Mouse (Mus musculus): ENCODE data around the gene Mcm2. TPM values are rescaled to one million over a fixed set of nuclear protein-coding genes. Genes with fewer than 3 reads are reported as not detected.

Mcm2 gene
- total RNA-seq (2017) = 17.7 and 21.2 TPM in 2 replicates

DNA sequence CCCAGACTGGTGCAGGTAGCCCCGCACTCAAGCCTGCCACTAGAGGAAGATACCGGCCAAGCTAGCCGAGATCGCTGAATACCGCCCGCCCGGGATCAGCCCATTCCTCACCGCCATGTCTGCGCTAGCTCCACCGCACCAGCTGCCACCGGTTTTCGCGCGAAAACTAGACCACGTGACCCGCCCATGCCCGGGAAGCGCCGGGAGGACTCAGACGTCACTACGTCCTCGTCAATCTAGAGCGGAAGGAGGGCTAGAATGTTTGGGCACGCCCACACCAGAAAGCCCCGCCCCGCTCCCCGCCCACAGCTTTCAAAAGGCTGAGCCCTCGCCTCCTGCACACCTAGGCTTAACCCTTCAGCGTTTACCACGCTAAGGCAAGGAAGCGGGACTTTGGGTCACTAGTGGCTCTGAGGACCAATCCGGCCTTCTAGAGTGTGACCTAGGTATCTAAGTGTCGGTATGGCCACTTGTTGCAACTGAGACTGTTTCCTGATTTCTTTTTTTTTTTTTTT, at the start of gene Mcm2:
Mcm2 (minus strand) TSS at position 247 of the 515 bp plus-strand sequence.
- peak; percentile 69 for ATAC-seq (ENCODE audit: extremely low read depth, insufficient number of reproducible peaks, low FRiP score, poor library complexity, severe bottlenecking)

DNA sequence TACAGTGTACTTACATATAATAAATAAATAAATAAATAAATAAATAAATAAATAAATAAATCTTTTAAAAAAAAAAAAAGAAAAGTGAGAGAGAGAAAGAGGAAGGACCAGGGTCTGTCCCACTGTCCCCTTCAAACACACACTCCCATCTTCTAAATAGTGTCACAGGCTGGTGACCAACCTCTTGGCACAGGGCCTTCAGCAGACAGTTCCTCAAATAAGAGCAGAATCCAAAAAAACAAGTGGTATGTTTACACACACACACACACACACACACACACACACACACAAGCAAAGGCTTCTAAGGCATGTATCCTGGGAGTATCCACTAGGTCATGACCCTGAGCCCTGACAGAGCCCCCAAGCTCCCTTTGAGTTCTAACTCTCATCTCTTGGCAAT, 49.2 kb upstream of the Mcm2 start:
- ATAC-seq (ENCODE audit: extremely low read depth, insufficient number of reproducible peaks, low FRiP score, poor library complexity, severe bottlenecking) = no peak

DNA sequence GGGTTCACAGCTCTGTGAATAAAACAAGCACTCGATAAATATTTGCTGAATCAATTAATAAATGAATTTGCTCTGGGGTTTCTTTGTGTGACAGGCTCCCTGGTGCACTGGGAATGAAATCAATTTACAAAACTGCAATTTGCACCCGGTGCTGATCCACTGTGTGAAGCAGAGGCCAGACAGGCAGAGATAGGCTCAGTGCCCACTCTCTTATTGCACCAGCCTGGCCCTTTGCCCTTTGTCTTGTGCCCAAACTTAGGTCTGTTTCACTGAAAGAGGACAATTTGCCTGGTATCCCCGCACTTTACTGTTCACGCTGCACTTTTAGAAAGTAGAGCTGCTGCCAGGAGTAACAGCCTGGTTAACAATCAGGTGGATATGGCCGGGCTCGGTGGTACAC, 47.9 kb upstream of the Mcm2 start:
- no peak for ATAC-seq (ENCODE audit: extremely low read depth, insufficient number of reproducible peaks, low FRiP score, poor library complexity, severe bottlenecking)

DNA sequence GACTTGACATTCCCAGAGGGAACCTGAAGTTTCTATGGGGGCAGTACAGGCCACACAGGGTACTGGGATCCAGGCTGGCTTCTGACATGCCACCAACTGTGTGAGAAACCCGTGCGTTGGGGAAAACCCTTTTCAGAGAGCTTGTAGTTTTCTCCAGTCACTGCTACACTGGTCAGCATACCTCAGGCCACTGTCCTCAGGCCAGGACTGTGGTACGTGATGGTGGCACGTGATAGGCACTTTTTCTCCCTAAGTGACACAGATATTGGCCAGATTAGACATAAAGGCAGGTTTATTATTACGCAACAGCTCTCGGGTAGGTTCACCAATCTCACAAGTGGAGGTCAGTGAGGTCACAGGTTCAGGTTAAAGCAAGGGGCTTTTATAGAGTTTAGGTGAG, 45.1 kb upstream of the Mcm2 start:
- ATAC-seq (ENCODE audit: extremely low read depth, insufficient number of reproducible peaks, low FRiP score, poor library complexity, severe bottlenecking) = no peak

DNA sequence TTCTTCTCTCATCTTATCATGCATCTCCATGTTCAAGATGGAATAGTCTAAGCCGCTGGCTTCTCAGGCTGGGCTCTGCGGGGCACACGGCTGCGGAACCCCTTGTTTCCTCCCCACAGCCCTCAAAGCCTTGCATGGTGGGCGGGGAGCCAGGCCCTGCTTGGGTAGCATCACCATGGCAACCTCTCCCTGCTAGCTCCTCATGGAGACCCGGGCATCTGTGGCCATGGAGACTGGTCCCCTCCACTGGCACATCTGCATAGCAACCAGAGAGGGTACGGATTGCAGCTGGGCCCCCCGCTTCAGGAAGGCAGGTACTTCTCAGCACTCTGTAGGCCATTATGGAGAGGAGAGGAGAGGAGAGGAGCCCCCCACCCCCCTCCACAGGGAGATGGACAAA, 44.0 kb upstream of the Mcm2 start:
- no peak for ATAC-seq (ENCODE audit: extremely low read depth, insufficient number of reproducible peaks, low FRiP score, poor library complexity, severe bottlenecking)

DNA sequence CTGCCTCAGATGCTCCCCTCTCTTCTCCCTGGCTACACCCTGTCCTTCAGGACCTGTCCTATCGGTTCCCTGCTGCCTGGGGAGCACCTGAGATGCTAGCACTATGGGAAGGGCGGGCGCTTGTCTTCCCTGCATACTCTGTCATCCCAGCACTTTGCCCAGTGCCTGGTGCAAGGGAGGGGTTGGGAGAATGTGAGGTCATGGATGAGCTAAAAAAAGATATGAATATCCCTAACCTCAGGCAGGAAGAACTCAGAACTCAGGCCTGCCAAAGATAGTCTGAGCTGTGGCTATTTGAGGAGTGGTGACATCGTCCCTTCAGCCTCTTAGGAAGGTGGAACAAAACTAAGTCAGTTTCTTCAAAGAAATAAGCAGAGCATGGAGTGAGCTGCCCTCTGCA, 43.0 kb upstream of the Mcm2 start:
- ATAC-seq (ENCODE audit: extremely low read depth, insufficient number of reproducible peaks, low FRiP score, poor library complexity, severe bottlenecking) = no peak

DNA sequence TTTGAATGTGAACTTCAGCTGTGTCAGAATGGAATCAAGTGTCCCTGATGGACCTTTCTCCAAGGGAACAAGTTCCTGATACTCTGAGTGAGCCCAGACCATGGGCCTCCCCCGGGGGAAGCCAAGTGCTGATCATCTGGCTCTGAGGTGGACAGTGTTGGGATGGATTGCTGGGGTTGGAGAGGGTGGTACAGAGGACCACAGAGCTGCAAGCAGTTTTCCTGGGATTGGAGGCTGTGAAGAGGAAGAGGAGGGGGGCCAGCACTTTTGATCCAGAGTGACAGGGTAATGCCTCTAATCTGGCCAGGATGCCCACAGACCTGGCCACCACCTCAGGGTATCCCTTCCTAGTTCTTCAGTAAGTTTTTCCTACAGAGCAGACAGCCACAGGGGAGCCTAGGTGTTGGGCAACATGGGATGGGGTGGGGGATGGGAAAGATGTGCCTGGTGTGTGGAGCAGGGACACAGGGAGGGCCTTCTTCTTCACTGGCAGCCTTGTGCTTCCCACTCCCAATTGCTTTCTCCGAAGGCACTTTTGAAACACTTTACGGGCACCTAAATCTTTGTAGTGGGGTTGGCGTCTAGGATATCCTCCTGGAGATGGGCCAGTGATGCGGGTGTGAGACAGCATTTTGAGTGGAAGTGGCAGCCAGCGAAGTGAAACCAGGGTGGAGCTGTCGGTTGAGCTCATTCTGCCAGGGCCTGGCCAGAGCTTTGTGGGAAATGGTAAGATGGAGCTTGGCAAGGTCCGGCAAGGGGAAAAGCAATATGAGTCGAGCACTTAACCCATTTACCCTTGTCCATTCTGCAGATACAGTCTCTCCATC, 41.7 kb upstream of the Mcm2 start:
- ATAC-seq (ENCODE audit: extremely low read depth, insufficient number of reproducible peaks, low FRiP score, poor library complexity, severe bottlenecking) = no peak

DNA sequence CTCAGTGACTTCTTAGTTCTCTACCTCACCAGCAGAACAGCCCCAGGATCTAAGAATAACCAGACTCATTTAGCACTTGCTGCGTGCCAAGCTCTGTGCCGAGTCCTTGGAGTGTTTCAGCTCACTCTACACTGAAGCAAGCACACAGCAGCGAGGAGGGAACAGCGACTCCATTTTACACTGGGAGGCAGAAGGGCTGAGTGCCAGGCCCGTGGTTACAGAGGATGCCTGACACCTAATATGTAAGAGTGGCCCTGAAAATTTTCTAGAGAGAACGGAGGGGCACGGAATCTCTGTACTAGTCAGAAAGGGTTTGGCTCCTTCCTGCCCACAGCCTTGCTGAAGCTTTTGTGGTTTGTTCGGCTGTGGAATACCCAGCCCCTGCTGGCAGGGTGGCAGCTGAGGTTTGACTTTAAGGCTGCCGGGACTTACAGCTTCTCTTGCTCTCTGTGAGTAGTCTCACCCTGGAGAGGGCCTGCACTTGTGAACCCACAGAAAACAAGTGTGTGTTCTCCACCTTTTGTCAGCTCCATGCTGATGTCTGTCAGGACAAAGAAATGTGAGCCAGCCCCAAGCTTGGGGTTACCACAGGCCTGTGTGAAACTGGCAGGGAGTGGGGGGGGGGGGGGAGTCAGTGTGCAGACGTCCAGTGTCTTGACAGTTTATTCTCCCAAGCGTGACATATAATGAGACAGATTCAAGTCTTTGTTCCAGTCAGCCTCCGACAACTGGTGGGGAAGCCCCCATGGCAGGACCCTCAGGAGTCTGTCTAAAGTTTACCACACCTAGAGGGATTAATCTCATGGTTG, 40.9 kb upstream of the Mcm2 start:
- no peak for ATAC-seq (ENCODE audit: extremely low read depth, insufficient number of reproducible peaks, low FRiP score, poor library complexity, severe bottlenecking)

DNA sequence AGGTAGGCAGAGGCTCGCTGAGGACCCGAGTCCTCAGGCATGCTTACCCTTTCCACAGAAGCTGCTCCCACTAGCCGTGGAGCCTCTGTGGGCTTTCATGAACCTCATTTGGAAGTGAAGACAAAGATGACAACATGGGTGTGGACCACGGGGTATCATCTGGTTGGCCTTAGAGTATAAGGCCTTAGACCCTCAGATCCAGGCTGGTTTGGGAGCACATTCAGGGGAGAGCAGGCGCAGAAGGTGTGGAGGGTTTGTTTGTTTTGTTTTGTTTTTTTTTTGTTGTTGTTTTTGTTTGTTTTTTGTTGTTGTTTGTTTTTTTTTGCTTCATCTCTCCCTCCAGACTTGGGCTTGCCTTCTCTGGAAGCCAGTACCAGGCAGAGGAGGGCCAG, 40.1 kb upstream of the Mcm2 start:
- no peak for ATAC-seq (ENCODE audit: extremely low read depth, insufficient number of reproducible peaks, low FRiP score, poor library complexity, severe bottlenecking)

DNA sequence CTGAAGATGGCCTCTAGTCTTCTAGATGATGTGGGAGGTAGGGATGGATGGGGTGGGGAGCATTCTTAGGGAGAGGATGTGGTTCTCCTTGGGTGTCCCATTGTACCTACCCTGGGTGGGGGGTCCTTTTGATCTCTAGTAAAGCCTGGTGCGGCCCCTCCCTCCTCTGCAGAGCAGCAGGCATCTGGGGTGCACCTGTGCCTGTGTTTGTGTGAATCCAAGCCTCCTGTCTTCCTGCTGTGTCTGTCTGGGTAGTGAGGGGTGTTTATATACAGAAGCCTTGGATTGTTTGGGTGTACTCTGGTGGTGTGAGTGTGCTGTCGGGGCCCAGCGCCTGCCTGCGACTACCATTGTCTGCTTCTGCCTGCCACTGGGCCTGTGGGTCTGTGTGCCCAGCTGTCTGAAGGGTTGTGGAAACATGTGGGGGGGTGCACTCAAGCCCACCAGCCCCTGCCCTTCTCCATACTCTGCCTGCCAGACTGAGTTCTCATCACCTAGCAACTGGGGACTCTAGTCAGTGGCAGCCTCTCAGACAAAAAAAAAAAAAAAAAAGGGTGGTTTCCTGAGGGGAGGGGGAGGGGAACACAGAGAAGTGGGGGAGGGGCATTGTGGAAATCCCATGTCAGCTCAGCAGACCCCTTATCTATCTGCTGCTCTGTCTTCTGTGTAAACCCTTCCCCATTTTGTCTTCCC, 39.5 kb upstream of the Mcm2 start:
- no peak for ATAC-seq (ENCODE audit: extremely low read depth, insufficient number of reproducible peaks, low FRiP score, poor library complexity, severe bottlenecking)

DNA sequence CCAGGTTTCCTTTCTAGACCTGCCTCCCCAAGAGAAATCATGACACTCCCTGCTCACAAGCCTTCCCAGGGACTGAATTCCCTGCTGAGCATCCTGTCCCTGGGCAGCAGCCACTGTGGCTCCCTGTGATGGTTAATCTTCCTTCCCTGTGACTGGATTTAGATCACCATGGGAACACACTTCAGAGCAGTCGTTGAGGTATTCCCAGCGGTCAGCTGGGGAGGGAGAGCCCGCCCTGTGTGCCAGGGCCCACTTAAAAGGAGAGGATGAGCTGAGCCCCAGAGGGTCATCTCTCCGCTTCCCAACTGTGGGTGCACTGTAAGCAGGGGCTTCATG, 38.6 kb upstream of the Mcm2 start:
- ATAC-seq (ENCODE audit: extremely low read depth, insufficient number of reproducible peaks, low FRiP score, poor library complexity, severe bottlenecking) = no peak

DNA sequence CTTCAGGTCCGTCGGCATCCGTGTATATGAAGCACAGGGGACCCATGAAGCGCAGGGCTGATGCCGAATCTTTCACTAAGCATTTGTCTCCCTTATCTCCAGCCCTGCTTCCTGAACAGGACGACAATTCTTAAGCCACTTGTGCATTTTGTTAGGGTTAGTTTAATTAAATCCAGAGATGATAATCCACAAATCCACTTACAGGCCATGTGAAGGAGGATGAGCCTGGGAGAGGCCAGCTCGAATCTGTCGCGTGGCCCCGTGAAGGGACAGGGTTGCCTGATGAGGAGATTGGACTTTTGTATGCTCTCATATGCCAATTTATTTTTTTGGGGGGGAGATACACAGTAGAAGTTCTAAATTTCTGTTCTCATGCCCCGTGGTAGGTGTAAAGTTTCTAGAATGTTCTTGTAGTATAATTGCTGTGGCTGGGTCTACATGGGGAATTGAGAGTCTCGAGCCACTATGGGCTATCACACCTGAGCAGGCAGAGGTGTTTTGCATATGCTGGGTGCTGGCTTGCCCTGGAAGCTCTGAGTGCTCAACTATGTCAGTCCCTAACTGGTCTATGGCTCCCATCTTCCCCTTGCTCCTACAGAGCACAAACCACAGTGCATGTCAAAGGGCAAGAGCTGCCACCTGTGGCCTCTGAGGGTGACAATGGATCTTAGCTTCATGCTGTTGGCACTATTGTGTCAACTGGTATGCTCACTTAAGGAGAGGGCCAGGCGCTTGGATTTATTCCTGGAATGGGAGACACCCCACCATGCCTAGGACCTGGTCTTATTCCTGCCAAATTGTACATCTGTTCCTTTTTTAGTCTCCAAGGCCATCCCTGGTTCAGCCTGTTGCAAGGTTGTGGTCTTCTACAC, 38.0 kb upstream of the Mcm2 start:
- no peak for ATAC-seq (ENCODE audit: extremely low read depth, insufficient number of reproducible peaks, low FRiP score, poor library complexity, severe bottlenecking)

DNA sequence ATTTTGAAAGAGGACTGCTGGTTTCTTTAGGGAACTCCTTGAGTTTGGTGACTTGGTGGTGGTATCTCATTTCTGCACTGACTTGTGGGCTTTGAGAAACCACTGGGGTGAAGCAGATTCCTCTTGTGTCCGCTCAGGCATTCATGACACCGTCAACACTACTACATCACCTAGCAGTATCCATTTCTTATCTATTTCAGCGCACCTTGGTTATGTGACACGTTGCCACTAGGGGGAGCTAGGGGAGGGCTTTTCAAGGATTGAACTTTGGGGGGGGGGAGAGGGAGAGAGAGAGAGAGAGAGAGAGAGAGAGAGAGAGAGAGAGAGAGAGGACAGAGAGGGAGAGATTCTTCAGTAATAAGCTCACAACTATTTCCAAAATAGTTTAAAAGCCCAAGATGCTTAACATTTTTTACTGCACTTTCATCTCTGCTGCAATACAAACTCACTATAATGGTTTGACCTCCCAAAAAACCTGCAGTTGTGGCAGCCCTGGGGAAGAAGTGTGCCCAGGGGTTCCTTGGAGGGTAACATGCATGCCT, 37.2 kb upstream of the Mcm2 start:
- no peak for ATAC-seq (ENCODE audit: extremely low read depth, insufficient number of reproducible peaks, low FRiP score, poor library complexity, severe bottlenecking)

DNA sequence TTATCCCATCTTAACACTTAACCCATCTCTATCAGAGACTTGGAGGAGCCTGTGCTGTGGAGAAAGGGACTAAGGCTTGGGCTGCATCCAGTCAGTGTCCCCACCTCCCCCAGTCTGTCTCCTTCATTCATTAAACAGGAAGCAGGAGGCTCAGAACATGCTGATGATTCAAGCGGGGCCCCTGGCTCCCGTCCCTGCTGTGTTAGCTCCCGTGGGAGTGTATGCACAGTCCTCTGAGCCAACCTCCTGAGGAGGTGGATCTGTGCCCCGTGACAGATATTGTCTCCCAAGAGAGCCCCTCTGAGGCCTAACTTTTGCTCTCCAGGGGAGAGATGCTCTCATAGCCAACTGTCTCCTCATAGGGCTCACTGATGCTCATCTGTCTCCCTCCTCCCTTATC, 36.2 kb upstream of the Mcm2 start:
- no peak for ATAC-seq (ENCODE audit: extremely low read depth, insufficient number of reproducible peaks, low FRiP score, poor library complexity, severe bottlenecking)

DNA sequence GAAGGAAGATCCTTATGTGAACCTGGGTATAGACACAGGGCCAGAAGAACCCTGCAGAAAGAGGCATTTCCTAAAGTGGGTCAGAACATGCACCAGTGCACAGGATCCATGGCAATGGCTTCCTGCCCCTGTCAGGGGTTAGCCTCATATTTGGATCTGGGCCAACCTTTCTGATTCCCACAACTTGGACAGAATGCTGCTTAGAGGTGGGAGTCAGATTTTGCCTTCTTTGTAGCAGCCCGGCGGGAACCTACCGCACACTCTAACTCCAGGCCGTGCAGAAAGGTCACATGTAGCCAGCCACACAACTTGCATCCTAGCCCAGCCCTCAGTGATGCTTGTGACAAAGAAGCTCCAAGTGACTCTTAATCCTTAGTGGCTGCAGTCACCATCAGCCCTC, 35.6 kb upstream of the Mcm2 start:
- ATAC-seq (ENCODE audit: extremely low read depth, insufficient number of reproducible peaks, low FRiP score, poor library complexity, severe bottlenecking) = no peak

DNA sequence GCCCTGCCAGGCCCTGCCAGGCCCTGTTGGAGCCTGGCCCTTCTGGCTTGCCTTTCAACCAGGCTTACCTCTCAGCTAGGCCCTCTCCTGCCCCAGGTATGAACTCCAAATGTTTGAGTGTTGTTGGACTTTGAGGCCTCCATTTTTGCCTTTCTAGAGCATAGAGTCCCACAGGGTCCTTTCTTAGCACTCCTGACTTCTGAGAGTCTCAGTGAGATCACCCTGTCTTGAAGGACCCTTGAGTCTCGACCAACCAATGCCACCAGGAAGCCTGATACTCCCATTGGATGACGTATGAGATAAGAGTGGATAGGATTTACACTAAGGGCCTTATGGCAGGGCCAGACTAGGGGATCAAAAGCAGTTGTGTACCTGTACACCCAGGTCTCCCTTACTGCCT, 32.9 kb upstream of the Mcm2 start:
- ATAC-seq (ENCODE audit: extremely low read depth, insufficient number of reproducible peaks, low FRiP score, poor library complexity, severe bottlenecking) = no peak

DNA sequence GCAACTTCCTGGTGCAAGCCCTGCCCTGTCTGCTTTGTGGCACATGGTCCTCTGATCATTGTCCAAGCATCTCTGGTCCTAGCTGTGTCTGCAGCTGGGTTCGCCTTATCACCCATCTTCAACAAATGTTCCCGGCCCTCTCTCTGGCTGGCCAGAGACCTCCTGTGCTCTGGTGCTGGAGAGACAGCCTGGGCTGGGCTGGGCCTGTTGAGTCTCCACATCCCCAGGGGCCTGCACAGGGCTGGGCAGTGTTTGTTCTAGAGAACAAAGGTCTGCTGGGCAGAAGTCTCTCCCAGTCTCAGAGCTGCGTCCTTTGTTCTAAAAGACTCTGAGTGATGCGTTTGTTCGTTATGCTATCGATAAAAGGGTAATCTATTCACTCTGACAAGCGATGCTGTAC, 31.5 kb upstream of the Mcm2 start:
- no peak for ATAC-seq (ENCODE audit: extremely low read depth, insufficient number of reproducible peaks, low FRiP score, poor library complexity, severe bottlenecking)

DNA sequence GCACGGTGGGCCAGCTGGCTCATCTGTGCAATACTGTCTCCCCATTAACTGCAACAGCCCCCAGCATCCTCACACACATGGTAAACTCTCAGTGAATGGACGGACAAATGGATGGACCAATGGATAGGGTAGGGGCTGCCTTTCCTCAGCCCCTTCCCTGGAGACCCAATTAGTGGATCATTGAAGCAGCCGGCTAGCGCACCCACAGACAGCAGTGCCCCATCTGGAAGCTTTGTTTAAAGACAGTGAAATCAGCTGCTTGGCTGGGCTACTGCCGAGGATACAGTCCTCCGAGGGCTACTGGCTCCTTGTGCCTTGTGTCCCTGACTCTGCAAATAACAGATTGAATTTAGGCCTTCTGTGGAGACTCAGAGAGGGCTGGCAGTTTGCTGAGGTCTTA, 30.9 kb upstream of the Mcm2 start:
- ATAC-seq (ENCODE audit: extremely low read depth, insufficient number of reproducible peaks, low FRiP score, poor library complexity, severe bottlenecking) = no peak

DNA sequence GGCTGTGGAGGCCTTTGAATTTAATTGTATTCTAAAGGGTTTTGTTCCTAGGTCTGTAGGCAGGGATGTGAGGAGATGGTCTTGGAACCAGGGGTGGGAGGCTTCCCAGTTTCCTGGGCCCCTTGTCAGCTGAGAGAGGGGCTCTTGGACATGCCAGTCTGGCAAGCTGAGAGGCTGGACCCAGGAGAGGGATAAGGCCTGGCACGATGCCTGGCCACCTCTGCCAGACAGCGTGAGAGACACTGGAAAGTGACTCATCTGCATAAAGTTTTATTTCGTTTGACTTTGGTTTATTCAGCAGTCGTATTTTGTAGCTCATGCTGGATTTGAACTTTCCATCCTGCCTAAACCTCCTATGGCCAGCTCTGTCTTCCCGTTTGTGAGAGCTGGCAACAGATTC, 30.0 kb upstream of the Mcm2 start:
- no peak for ATAC-seq (ENCODE audit: extremely low read depth, insufficient number of reproducible peaks, low FRiP score, poor library complexity, severe bottlenecking)

Data from neutrophil, adult 5-6 weeks (primary cell).